Mouse (Mus musculus) kidney, embryonic 14.5 days (tissue): ENCODE data around the gene Rab3d. TPM values are rescaled to one million over a fixed set of nuclear protein-coding genes. Genes with fewer than 3 reads are reported as not detected.
"Not testable (repeated sequence)": the region's sequence is repeated elsewhere in the genome, so short reads cannot be mapped to it uniquely, and the experiment has no call there.

ENCODE experiments used
- ATAC-seq: fragments of 200-750 bp; cut with Nextera tagmentation; 2 replicates; pipeline ENCODE4 v1.8.0; 2017; ENCODE audit warnings: moderate number of reproducible peaks, mild to moderate bottlenecking, moderate TSS enrichment, moderate library complexity; ENCODE audit not compliant: low FRiP score, low TSS enrichment
- H3K27ac ChIP-seq: fragments of 300-500 bp; sonication (generic); 2 replicates; pipeline ENCODE4 v1.5.1; 2014; ENCODE audit warnings: low read depth, mild to moderate bottlenecking, low read length, moderate library complexity, mixed read lengths
- H3K27me3 ChIP-seq: fragments of 300-500 bp; sonication (generic); 2 replicates; pipeline ENCODE4 v1.6.1; 2014; ENCODE audit warnings: mild to moderate bottlenecking, low read length; ENCODE audit not compliant: control insufficient read depth, insufficient read depth
- H3K36me3 ChIP-seq: fragments of 300-500 bp; sonication (generic); 2 replicates; pipeline ENCODE4 v1.6.1; 2014; ENCODE audit warnings: low read length, mixed read lengths; ENCODE audit not compliant: control insufficient read depth, insufficient read depth
- H3K4me1 ChIP-seq: fragments of 300-500 bp; sonication (generic); 2 replicates; pipeline ENCODE4 v1.6.1; 2014; ENCODE audit warnings: low read length, mixed read lengths; ENCODE audit not compliant: control insufficient read depth, insufficient read depth
- H3K4me2 ChIP-seq: fragments of 300-500 bp; sonication (generic); replicated peaks from 2 replicates; pipeline ENCODE4 v1.6.1; 2014; ENCODE audit warnings: low read depth, mild to moderate bottlenecking, low read length
- H3K4me3 ChIP-seq: fragments of 300-500 bp; sonication (generic); 2 replicates; pipeline ENCODE4 v1.5.1; 2014; ENCODE audit warnings: mild to moderate bottlenecking, low read length
- H3K9ac ChIP-seq: fragments of 300-500 bp; sonication (generic); 2 replicates; pipeline ENCODE4 v1.6.1; 2014; ENCODE audit warnings: low read depth, mild to moderate bottlenecking, low read length, moderate library complexity
- H3K9me3 ChIP-seq: fragments of 300-500 bp; sonication (generic); 2 replicates; pipeline ENCODE4 v1.6.1; 2016; ENCODE audit warnings: low read length; ENCODE audit not compliant: control insufficient read depth
- WGBS: fragments of 180-500 bp; shearing (Covaris S2); extraction: QIAGEN DNeasy Blood & Tissue Kit; methylation state at CpG from one replicate; pipeline ENCODE4 v1.1.7; 2014; 5-methylcytosine and 5-hydroxymethylcytosine counted together
- polyA plus RNA-seq: library from polyadenylated mRNA; unstranded; fragments of >200 nt; fragmentation: Nextera tagmentation; extraction: Ambion mirVana; gene quantifications from 2 replicates; pipeline ENCODE4 v1.2.1, GENCODE M21; 2014

Gene Rab3d
- polyA plus RNA-seq, 1 experiment from 2014 or later: 8.3 TPM

GRCm38 (mm10) chr9:21904031-21904430 is 14.0 kb downstream of the Rab3d start:
- Histone ChIP-seq H3K36me3 (no peaks in the 10 kb centered on the region), H3K4me3 (no peak overlapping the region), H3K27me3 (peaks cover 2% of the 10 kb centered on the region; the same call in 1 of the 2 replicates), H3K9me3 (no peaks in the 10 kb centered on the region), H3K4me2 (no peak overlapping the region), H3K27ac (no peak overlapping the region), H3K9ac (no peak overlapping the region), H3K4me1 (no peaks in the 10 kb centered on the region)
- no peak for ATAC-seq
- WGBS: 84% methylated on average over 4 of the region's 4 CpGs

GRCm38 (mm10) chr9:21901223-21901820 is 16.7 kb downstream of the Rab3d start:
- Histone ChIP-seq H3K4me3 (peak overlapping the region; percentile 40), H3K36me3 (no peaks in the 10 kb centered on the region), H3K27ac (no peak overlapping the region), H3K4me1 (no peaks in the 10 kb centered on the region), H3K9me3 (no peaks in the 10 kb centered on the region), H3K4me2 (peak overlapping the region; percentile 41), H3K9ac (no peak overlapping the region; the same call in 1 of the 2 replicates), H3K27me3 (peaks cover 2% of the 10 kb centered on the region; the same call in 1 of the 2 replicates)
- WGBS: 16% methylated on average over 10 of the region's 10 CpGs
- peak; percentile 88 for ATAC-seq

GRCm38 (mm10) chr9:21889229-21889628 is 28.8 kb downstream of the Rab3d start:
- no peak overlapping the region for H3K4me3 ChIP-seq
- H3K4me1 ChIP-seq: no peaks in the 10 kb centered on the region
- H3K9ac ChIP-seq: no peak overlapping the region
- no peak overlapping the region for H3K27ac ChIP-seq
- H3K9me3 ChIP-seq: no peaks in the 10 kb centered on the region
- no peak for ATAC-seq
- H3K4me2 ChIP-seq: no peak overlapping the region
- H3K36me3 ChIP-seq: no peaks in the 10 kb centered on the region
- 64% methylated on average over 3 of the region's 3 CpGs for WGBS
- no peaks in the 10 kb centered on the region for H3K27me3 ChIP-seq

GRCm38 (mm10) chr9:21876601-21877000 is 41.4 kb downstream of the Rab3d start:
- no peak for ATAC-seq
- Histone ChIP-seq H3K27ac (no peak overlapping the region), H3K4me1 (no peaks in the 10 kb centered on the region), H3K27me3 (no peaks in the 10 kb centered on the region), H3K9ac (no peak overlapping the region), H3K9me3 (no peaks in the 10 kb centered on the region), H3K4me2 (no peak overlapping the region), H3K4me3 (no peak overlapping the region), H3K36me3 (no peaks in the 10 kb centered on the region)
- WGBS: 51% methylated on average over 3 of the region's 3 CpGs

- no peak overlapping the region for H3K4me2 ChIP-seq
- no peak overlapping the region for H3K27ac ChIP-seq
- no peaks in the 10 kb centered on the region for H3K27me3 ChIP-seq
- 65% methylated on average over 4 of the region's 4 CpGs for WGBS
- no peak for ATAC-seq
- H3K9me3 ChIP-seq: no peaks in the 10 kb centered on the region
- H3K4me3 ChIP-seq: no peak overlapping the region
- H3K36me3 ChIP-seq: no peaks in the 10 kb centered on the region
- H3K4me1 ChIP-seq: no peaks in the 10 kb centered on the region
- H3K9ac ChIP-seq: no peak overlapping the region
Measured at GRCm38 (mm10) chr9:21872204-21872603, 45.8 kb downstream of the Rab3d start.

- no peak overlapping the region for H3K9ac ChIP-seq
- H3K4me1 ChIP-seq: 0 out of 2 replicates have a peak, but pooled peaks cover 4% of the 10 kb centered on the region
- no peak overlapping the region for H3K27ac ChIP-seq
- H3K36me3 ChIP-seq: no peaks in the 10 kb centered on the region
- ATAC-seq: peak; percentile 47; the same call in 1 of the 2 replicates
- 18% methylated on average over 20 of the region's 20 CpGs for WGBS
- H3K4me3 ChIP-seq: no peak overlapping the region
- no peaks in the 10 kb centered on the region for H3K9me3 ChIP-seq
- peak overlapping the region; percentile 26 for H3K4me2 ChIP-seq
- H3K27me3 ChIP-seq: no peaks in the 10 kb centered on the region
Measured at GRCm38 (mm10) chr9:21870879-21871524, 47.0 kb downstream of the Rab3d start.

GRCm38 (mm10) chr9:21869290-21869689 is 48.7 kb downstream of the Rab3d start:
- ATAC-seq, H3K4me1 ChIP-seq, H3K36me3 ChIP-seq, H3K27me3 ChIP-seq, H3K9me3 ChIP-seq, H3K27ac ChIP-seq, H3K4me2 ChIP-seq, H3K9ac ChIP-seq, H3K4me3 ChIP-seq: not testable (repeated sequence)
- WGBS: 60% methylated on average over 7 of the region's 7 CpGs

- 0 out of 2 replicates have a peak, but pooled peaks cover 4% of the 10 kb centered on the region for H3K4me1 ChIP-seq
- WGBS: 65% methylated on average over 3 of the region's 3 CpGs
- H3K36me3 ChIP-seq: no peaks in the 10 kb centered on the region
- no peak overlapping the region for H3K27ac ChIP-seq
- ATAC-seq: 0 out of 2 replicates have a peak, but pooled peaks have one; percentile 14
- H3K27me3 ChIP-seq: no peaks in the 10 kb centered on the region
- no peak overlapping the region for H3K9ac ChIP-seq
- H3K9me3 ChIP-seq: no peaks in the 10 kb centered on the region
- no peak overlapping the region for H3K4me2 ChIP-seq
- H3K4me3 ChIP-seq: no peak overlapping the region
Measured at GRCm38 (mm10) chr9:21867726-21868125, 50.3 kb downstream of the Rab3d start.

- Histone ChIP-seq H3K27me3 (no peaks in the 10 kb centered on the region), H3K9me3 (peaks cover 5% of the 10 kb centered on the region; the same call in 1 of the 2 replicates), H3K27ac (no peak overlapping the region), H3K36me3 (no peaks in the 10 kb centered on the region), H3K9ac (no peak overlapping the region), H3K4me1 (0 out of 2 replicates have a peak, but pooled peaks cover 4% of the 10 kb centered on the region), H3K4me3 (no peak overlapping the region), H3K4me2 (no peak overlapping the region)
- WGBS: 40% methylated on average over 2 of the region's 2 CpGs
- no peak for ATAC-seq
Measured at GRCm38 (mm10) chr9:21866641-21867040, 51.4 kb downstream of the Rab3d start.
